Mouse (Mus musculus) CD4-positive, CD25-positive, alpha-beta regulatory T cell, adult 2 months (primary cell): ENCODE data around the gene Arid3c.
"Not testable (repeated sequence)": the region's sequence is repeated elsewhere in the genome, so short reads cannot be mapped to it uniquely, and the experiment has no call there.

Experiments used
- DNase-seq: peaks from one replicate; pipeline ENCODE4 v3.0.0-alpha.2; 2012; ENCODE audit warnings: low read depth, low spot score

The Arid3c gene

GRCm38 (mm10) chr4:41731052-41731765 lies at the start of gene Arid3c:
Gene Arid3c (minus strand): TSS chr4:41731142.
- DNase-seq: peak; percentile 45

GRCm38 (mm10) chr4:41775840-41776239 lies 44.9 kb upstream of the Arid3c start:
- not testable (repeated sequence) for DNase-seq

GRCm38 (mm10) chr4:41774506-41774905 lies 43.6 kb upstream of the Arid3c start:
- peak; percentile 38 for DNase-seq

GRCm38 (mm10) chr4:41774002-41774401 lies 43.1 kb upstream of the Arid3c start, which contains the start of gene Ccl27a:
Gene Ccl27a (minus strand): TSS chr4:41774247.
- peak; percentile 92 for DNase-seq

GRCm38 (mm10) chr4:41773502-41773901 lies 42.6 kb upstream of the Arid3c start:
- DNase-seq: peak; percentile 79

GRCm38 (mm10) chr4:41772946-41773345 lies 42.0 kb upstream of the Arid3c start:
- peak; percentile 30 for DNase-seq

GRCm38 (mm10) chr4:41767301-41767700 lies 36.4 kb upstream of the Arid3c start:
- not testable (repeated sequence) for DNase-seq

GRCm38 (mm10) chr4:41763176-41763575 lies 32.2 kb upstream of the Arid3c start:
- DNase-seq: not testable (repeated sequence)

- not testable (repeated sequence) for DNase-seq
Observed at GRCm38 (mm10) chr4:41762688-41763114, 31.8 kb upstream of the Arid3c start.

GRCm38 (mm10) chr4:41762099-41762687 lies 31.3 kb upstream of the Arid3c start:
- DNase-seq: no peak

GRCm38 (mm10) chr4:41761680-41762079 lies 30.7 kb upstream of the Arid3c start:
- DNase-seq: no peak

GRCm38 (mm10) chr4:41760911-41761310 lies 30.0 kb upstream of the Arid3c start:
- DNase-seq: no peak

GRCm38 (mm10) chr4:41760288-41760721 lies 29.4 kb upstream of the Arid3c start:
- peak; percentile 43 for DNase-seq

GRCm38 (mm10) chr4:41759656-41760287 lies 28.8 kb upstream of the Arid3c start:
- DNase-seq: no peak

GRCm38 (mm10) chr4:41759206-41759605 lies 28.3 kb upstream of the Arid3c start:
- DNase-seq: no peak

GRCm38 (mm10) chr4:41758701-41759100 lies 27.8 kb upstream of the Arid3c start:
- no peak for DNase-seq

- no peak for DNase-seq
Observed at GRCm38 (mm10) chr4:41758021-41758420, 27.1 kb upstream of the Arid3c start.

GRCm38 (mm10) chr4:41757321-41757720 lies 26.4 kb upstream of the Arid3c start:
- DNase-seq: no peak

- DNase-seq: no peak
Observed at GRCm38 (mm10) chr4:41756440-41756839, 25.5 kb upstream of the Arid3c start.

GRCm38 (mm10) chr4:41755338-41756305 lies 24.7 kb upstream of the Arid3c start, which contains the start of gene Sigmar1:
Gene Sigmar1 (minus strand): TSS chr4:41756157.
- DNase-seq: peak; percentile 94

GRCm38 (mm10) chr4:41754797-41755337 lies 23.9 kb upstream of the Arid3c start, which contains the start of gene Galt:
Gene Galt (plus strand): TSS chr4:41755228.
- DNase-seq: no peak
